Mouse (Mus musculus) embryonic facial prominence, embryonic 12.5 days (tissue): ENCODE measurements around the gene Ctnna3. TPM values are rescaled to one million over a fixed set of nuclear protein-coding genes. Genes with fewer than 3 reads are reported as not detected.
"Not testable (repeated sequence)": the region's sequence is repeated elsewhere in the genome, so short reads cannot be mapped to it uniquely, and the experiment has no call there.

Experiments used
- ATAC-seq: fragments of 200-750 bp; cut with Nextera tagmentation; 2 replicates; pipeline ENCODE4 v1.8.0; 2017; ENCODE audit not compliant: insufficient number of reproducible peaks, insufficient read depth, low FRiP score, low TSS enrichment
- H3K27ac ChIP-seq: fragments of 300-500 bp; sonication (generic); 2 replicates; pipeline ENCODE4 v1.5.1; 2016; ENCODE audit warnings: mild to moderate bottlenecking
- H3K27me3 ChIP-seq: fragments of 300-500 bp; sonication (generic); 2 replicates; pipeline ENCODE4 v1.6.1; 2016; ENCODE audit warnings: mild to moderate bottlenecking, moderate library complexity
- H3K36me3 ChIP-seq: fragments of 300-500 bp; sonication (generic); 2 replicates; pipeline ENCODE4 v1.6.1; 2016; ENCODE audit warnings: mild to moderate bottlenecking
- H3K4me1 ChIP-seq: fragments of 300-500 bp; sonication (generic); 2 replicates; pipeline ENCODE4 v1.6.1; 2016
- H3K4me2 ChIP-seq: fragments of 300-500 bp; sonication (generic); replicated peaks from 2 replicates; pipeline ENCODE4 v1.6.1; 2016; ENCODE audit warnings: mild to moderate bottlenecking, moderate library complexity
- H3K4me3 ChIP-seq: fragments of 300-500 bp; sonication (generic); 2 replicates; pipeline ENCODE4 v1.5.1; 2016; ENCODE audit warnings: mild to moderate bottlenecking
- H3K9ac ChIP-seq: fragments of 300-500 bp; sonication (generic); 2 replicates; pipeline ENCODE4 v1.6.1; 2016; ENCODE audit warnings: mild to moderate bottlenecking, moderate library complexity
- H3K9me3 ChIP-seq: fragments of 300-500 bp; sonication (generic); 2 replicates; pipeline ENCODE4 v1.6.1; 2016; ENCODE audit warnings: mild to moderate bottlenecking, moderate library complexity
- WGBS: fragments of 180-500 bp; shearing (Covaris S2); methylation state at CpG from one replicate; pipeline ENCODE4 v1.1.7; 2016; 5-methylcytosine and 5-hydroxymethylcytosine counted together
- polyA plus RNA-seq: library from polyadenylated mRNA; unstranded; fragments of >200 nt; fragmentation: Nextera tagmentation; extraction: Ambion mirVana; gene quantifications from 2 replicates; pipeline ENCODE4 v1.2.1, GENCODE M21; 2016

The Ctnna3 gene
- polyA plus RNA-seq, 1 experiment from 2014 or later, result 0.32 TPM

DNA sequence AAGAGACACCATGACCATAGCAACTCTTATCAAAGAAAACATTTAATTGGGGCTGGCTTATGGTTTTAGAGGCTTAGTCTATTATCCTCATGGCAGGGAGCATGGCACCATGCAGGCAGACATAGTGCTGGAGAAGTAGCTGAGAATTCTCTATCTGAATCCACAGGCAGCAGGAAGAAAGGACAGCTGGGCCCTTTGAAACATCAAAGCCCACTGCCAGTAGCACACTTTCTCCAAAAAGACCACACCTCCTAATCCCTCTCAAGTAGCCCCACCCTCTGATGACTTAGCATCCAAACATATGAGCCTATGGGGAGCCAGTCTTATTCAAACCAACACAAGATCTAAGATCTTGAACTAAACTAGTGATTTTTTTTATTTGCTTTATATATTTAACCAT lies 1462.6 kb downstream of the Ctnna3 start:
- Histone ChIP-seq H3K4me1 (no peaks in the 10 kb centered on the region), H3K36me3 (no peaks in the 10 kb centered on the region), H3K4me3 (no peak overlapping the region), H3K27ac (no peak overlapping the region), H3K4me2 (no peak overlapping the region), H3K9me3 (no peaks in the 10 kb centered on the region), H3K9ac (no peak overlapping the region), H3K27me3 (no peaks in the 10 kb centered on the region)
- no peak for ATAC-seq

DNA sequence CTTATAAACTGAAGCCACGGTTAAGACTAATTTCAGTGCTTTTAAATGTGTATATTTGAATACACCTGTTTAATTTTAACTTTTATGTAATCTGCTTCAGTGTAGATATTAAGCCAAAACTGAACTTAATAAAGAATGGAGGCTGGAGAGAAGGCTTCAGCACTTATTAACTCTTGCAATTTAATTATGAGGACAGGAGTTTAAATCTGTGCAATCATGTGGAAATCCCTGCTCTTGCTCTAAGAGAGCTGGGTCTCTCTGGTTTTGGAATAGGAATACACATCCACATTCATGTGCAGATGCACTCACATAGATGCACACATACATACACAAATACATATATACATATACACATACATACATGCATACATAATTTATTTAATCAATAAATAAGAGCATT lies 1468.8 kb downstream of the Ctnna3 start:
- no peak overlapping the region for H3K9ac ChIP-seq
- no peaks in the 10 kb centered on the region for H3K36me3 ChIP-seq
- H3K27ac ChIP-seq, result no peak overlapping the region
- no peak for ATAC-seq
- no peaks in the 10 kb centered on the region for H3K9me3 ChIP-seq
- H3K4me1 ChIP-seq, result no peaks in the 10 kb centered on the region
- WGBS, result 87% methylated on average over 1 of the region's 1 CpGs
- H3K4me3 ChIP-seq, result no peak overlapping the region
- no peaks in the 10 kb centered on the region for H3K27me3 ChIP-seq
- H3K4me2 ChIP-seq, result no peak overlapping the region

DNA sequence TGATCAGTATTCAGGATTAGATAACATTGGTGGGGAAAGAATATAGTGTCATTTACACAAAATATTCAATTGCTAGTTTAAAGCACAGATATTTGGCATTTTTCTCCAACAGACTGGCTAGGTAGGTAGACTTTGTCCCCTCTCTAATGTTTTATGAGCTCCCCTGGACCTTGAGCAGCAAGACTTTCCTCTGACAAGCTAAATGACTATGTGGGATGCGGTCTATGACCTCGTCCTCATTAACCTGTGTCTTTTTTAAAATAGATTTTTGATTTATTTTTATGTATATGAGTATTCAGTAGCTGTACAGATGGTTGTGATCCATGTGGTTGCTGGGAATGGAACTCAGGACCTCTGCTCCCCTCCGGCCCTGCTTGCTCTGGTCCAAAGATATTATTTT lies 1471.8 kb downstream of the Ctnna3 start:
- H3K36me3 ChIP-seq, result no peaks in the 10 kb centered on the region
- no peak overlapping the region for H3K4me2 ChIP-seq
- no peaks in the 10 kb centered on the region for H3K27me3 ChIP-seq
- no peaks in the 10 kb centered on the region for H3K9me3 ChIP-seq
- no peak for ATAC-seq
- no peak overlapping the region for H3K9ac ChIP-seq
- H3K4me3 ChIP-seq, result no peak overlapping the region
- WGBS, result 78% methylated on average over 3 of the region's 3 CpGs
- H3K4me1 ChIP-seq, result no peaks in the 10 kb centered on the region
- no peak overlapping the region for H3K27ac ChIP-seq

DNA sequence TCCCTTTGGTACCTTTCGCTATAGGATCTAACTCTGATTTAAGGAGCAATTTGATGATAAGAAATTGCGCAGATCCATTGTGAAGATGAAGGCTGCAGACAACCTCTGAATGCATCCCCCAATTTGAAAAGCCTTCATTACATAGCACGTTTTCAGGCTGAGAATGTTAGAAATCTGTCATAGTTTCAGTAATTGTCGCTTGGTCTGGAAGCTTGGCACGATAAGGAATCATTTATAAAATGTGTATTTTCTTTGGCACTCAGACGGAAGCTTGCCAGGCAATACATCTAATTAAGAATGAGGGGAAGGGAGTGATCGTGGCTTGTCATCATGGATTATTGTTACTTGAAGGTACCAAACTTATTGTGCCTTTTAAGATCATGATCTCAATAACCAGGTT lies 1511.1 kb downstream of the Ctnna3 start:
- H3K27ac ChIP-seq, result no peak overlapping the region
- no peak overlapping the region for H3K4me3 ChIP-seq
- WGBS, result 83% methylated on average over 7 of the region's 7 CpGs
- no peak overlapping the region for H3K9ac ChIP-seq
- no peak for ATAC-seq
- no peaks in the 10 kb centered on the region for H3K36me3 ChIP-seq
- H3K9me3 ChIP-seq, result no peaks in the 10 kb centered on the region
- no peaks in the 10 kb centered on the region for H3K4me1 ChIP-seq
- no peak overlapping the region for H3K4me2 ChIP-seq
- H3K27me3 ChIP-seq, result no peaks in the 10 kb centered on the region

DNA sequence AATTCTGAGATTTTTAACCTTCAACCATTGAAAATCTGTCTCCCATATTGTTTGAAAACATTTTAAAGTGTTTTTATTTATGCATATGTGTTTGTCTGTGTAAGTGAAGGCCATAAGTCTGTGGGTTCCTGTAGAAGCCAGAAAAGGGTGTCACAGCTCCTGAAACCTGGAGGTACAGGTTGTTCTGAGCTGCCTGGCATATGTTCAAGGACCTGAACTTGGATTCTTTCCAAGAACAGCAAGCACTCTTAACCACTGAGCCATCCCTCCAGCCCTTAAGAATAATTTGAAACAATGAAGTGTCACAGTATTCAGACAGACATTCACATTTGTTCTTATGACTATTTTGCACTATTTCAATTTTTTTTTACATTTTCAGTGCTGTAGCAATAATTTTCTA lies 1528.5 kb downstream of the Ctnna3 start:
- Histone ChIP-seq H3K36me3 (no peaks in the 10 kb centered on the region), H3K27ac (no peak overlapping the region), H3K4me3 (no peak overlapping the region), H3K9ac (no peak overlapping the region), H3K4me2 (no peak overlapping the region), H3K27me3 (no peaks in the 10 kb centered on the region), H3K9me3 (no peaks in the 10 kb centered on the region), H3K4me1 (no peaks in the 10 kb centered on the region)
- no peak for ATAC-seq

DNA sequence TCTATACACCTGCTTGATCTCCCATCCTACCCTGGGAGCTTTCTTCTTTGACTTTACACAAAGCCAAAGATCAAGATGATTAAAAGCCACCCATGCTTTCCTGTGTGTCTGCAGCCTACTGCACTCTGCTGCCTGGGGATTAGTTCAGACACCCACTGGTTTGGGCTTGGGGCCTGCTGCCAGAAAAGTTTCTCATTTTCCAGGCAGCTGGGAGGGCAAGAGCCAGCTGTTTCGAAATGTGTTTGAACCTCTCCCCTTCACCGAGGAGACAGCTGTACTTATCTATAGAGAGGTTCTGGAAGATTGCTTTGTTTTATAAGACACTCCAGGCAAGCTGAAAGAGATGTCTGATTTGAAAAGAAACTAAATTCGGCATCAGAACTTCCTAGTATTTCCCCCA lies 1563.0 kb downstream of the Ctnna3 start:
- 63% methylated on average over 3 of the region's 3 CpGs for WGBS
- no peak for ATAC-seq
- H3K4me2 ChIP-seq, result no peak overlapping the region
- H3K9ac ChIP-seq, result no peak overlapping the region
- no peak overlapping the region for H3K4me3 ChIP-seq
- H3K27ac ChIP-seq, result no peak overlapping the region
- no peaks in the 10 kb centered on the region for H3K4me1 ChIP-seq
- no peaks in the 10 kb centered on the region for H3K9me3 ChIP-seq
- H3K27me3 ChIP-seq, result no peaks in the 10 kb centered on the region
- no peaks in the 10 kb centered on the region for H3K36me3 ChIP-seq

DNA sequence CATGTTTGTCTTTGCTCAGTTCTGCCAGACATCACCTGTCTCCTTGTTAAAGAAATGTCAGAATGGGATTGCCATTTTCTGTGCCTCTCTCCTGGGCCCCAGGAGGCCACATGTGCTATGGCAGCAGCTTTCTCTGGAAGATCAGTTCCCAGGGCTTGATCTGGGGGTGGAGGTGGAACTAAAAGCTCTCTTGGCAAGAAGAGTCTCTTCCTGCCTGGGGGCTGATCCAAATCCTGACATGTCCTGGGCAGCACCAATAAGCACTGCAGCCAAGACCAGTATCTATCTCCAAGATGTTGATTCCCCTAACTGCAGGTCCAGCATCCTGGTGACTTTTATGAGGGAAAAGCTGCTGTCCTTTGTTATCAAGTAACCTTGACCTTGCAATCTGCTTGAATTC lies 1583.6 kb downstream of the Ctnna3 start:
- Histone ChIP-seq H3K9ac (no peak overlapping the region), H3K27ac (no peak overlapping the region)
- ATAC-seq, result no peak

DNA sequence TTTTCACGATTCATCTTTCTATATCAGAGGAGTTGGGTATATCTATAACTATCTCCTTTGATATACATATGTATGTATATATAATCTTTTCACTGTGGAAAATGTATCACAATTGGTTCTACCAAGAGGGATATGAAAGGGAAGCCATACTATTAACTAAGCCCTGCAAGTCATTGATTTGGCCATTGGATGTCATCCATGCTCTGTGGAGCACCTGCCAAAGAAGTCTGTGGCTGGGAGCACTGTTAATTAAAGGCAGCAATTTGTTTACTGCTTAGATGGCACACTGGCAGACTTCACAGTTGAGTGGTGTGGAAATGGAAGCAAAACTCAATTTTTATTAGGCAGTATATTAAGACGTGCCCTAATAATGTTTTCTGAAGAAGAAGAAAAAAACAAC lies 1592.8 kb downstream of the Ctnna3 start:
- WGBS, result 89% methylated on average over 2 of the region's 2 CpGs
- no peaks in the 10 kb centered on the region for H3K4me1 ChIP-seq
- ATAC-seq, result no peak

More for the DNA sequence above, 1583.6 kb downstream of the Ctnna3 start:
- Histone ChIP-seq H3K36me3 (no peaks in the 10 kb centered on the region), H3K4me2 (no peak overlapping the region), H3K4me3 (no peak overlapping the region), H3K4me1 (no peaks in the 10 kb centered on the region), H3K9me3 (no peaks in the 10 kb centered on the region), H3K27me3 (no peaks in the 10 kb centered on the region)

DNA sequence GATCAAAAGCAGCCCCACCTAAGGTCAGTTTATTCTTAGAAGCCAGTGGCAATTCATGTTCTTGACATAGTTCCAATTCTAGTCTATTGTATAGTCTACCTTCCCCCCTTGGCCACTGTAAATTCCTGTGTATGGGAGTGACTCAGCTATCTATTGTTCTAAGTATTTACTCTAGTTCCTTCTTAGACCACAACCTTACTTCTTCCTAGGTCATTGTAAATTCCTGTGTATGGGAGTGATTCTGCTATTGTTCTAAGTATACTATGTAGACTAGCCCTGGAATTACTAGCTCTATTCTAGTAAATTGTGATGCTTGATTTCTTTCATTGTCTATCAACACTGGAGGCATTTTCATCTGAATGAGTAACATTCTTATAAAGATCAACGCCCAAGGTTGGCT lies 1603.6 kb downstream of the Ctnna3 start:
- not testable (repeated sequence) for H3K9me3 ChIP-seq, ATAC-seq, H3K27me3 ChIP-seq, H3K9ac ChIP-seq, H3K27ac ChIP-seq, H3K4me1 ChIP-seq, H3K36me3 ChIP-seq, H3K4me3 ChIP-seq, H3K4me2 ChIP-seq
- WGBS, result 92% methylated on average over 1 of the region's 1 CpGs

More for the DNA sequence above, 1592.8 kb downstream of the Ctnna3 start:
- Histone ChIP-seq H3K4me2 (no peak overlapping the region), H3K9ac (no peak overlapping the region), H3K27ac (no peak overlapping the region), H3K27me3 (no peaks in the 10 kb centered on the region), H3K9me3 (no peaks in the 10 kb centered on the region), H3K4me3 (no peak overlapping the region), H3K36me3 (no peaks in the 10 kb centered on the region)

Other genes with a start within 250 kb of the Ctnna3 start
- 0.67 and 0.87 TPM in 2 replicates for gene Mypn, start 226.1 kb upstream of the Ctnna3 start, polyA plus RNA-seq
- gene Herc4, start 186.3 kb upstream of the Ctnna3 start, polyA plus RNA-seq, result 44.1 and 46.9 TPM in 2 replicates
- gene Sirt1, start 48.4 kb upstream of the Ctnna3 start, polyA plus RNA-seq, result 7.3 and 8.3 TPM in 2 replicates
- 11.0 and 11.6 TPM in 2 replicates for gene Dnajc12, start 47.7 kb upstream of the Ctnna3 start, polyA plus RNA-seq
- not detected in 2 replicates for gene Gm7075, start 8.3 kb upstream of the Ctnna3 start, polyA plus RNA-seq